Mouse (Mus musculus) brain, adult 2 months (tissue): Measurements from ENCODE around the gene Ccdc117.
"Not testable (repeated sequence)": the region's sequence is repeated elsewhere in the genome, so short reads cannot be mapped to it uniquely, and the experiment has no call there.

Experiments
- DNase-seq: peaks from one replicate; pipeline ENCODE4 v3.0.0; 2011; ENCODE audit warnings: low read depth, low spot score

The Ccdc117 gene

DNA sequence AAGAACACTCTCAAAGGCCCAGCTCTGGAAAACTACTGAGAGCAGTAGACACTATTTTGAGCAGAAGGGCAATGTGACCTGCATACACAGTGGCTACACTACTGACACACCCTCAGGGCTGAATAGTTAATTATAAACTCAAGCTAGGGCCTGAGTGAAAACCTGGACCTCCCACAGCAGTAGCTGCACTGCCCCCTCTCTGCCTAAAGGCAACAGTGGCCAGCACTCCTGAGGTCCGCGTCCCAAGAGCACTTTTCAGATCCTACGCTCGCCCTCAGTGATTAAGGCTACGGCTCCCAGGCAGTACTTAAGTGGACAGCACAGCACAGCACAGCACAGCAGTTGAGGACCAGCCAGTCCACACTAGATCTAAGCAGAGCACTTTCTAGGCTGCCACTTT, 8.9 kb downstream of the Ccdc117 start:
- DNase-seq, result no peak

GRCm38 (mm10) chr11:5530717-5531116, 11.3 kb downstream of the Ccdc117 start:
- DNase-seq, result no peak

GRCm38 (mm10) chr11:5530172-5530571, 11.8 kb downstream of the Ccdc117 start:
- DNase-seq, result no peak

GRCm38 (mm10) chr11:5528841-5529240, 13.1 kb downstream of the Ccdc117 start:
- DNase-seq, result no peak

- DNase-seq, result no peak
These were observed 14.0 kb downstream of the Ccdc117 start for GRCm38 (mm10) chr11:5527865-5528523.

- DNase-seq, result no peak
These were observed 15.2 kb downstream of the Ccdc117 start for GRCm38 (mm10) chr11:5526573-5527439.

- no peak for DNase-seq
These were observed 16.6 kb downstream of the Ccdc117 start for GRCm38 (mm10) chr11:5525418-5525817.

DNA sequence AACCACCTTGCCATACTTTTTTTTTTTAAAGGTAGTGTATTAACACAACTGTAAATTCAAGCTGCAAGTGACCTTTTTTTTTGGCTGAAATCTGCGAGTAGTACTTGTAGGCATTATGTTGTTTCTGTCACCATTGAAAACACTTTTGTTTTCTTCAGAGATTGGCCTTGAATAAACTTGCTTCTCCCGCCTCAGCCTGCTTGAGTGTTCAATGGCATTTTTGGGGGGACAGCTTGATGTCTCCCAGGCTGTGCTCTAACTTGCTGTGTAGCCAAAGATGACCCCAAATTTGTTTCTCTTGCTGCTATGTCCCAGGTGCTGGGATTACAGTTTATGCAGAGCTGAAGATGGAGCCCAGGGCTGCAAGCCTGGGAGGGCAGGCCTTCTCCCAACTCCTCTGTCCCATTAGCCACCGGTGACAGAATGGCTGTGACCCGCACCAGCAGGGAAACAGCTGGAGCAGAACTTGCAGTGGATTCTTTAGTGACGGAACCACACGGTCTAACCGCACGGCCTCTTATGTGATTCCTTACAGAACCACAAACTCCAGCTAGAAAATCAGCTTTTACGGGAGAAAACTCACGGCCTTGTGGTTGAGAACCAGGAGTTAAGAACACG, 19.1 kb downstream of the Ccdc117 start:
- no peak for DNase-seq

DNA sequence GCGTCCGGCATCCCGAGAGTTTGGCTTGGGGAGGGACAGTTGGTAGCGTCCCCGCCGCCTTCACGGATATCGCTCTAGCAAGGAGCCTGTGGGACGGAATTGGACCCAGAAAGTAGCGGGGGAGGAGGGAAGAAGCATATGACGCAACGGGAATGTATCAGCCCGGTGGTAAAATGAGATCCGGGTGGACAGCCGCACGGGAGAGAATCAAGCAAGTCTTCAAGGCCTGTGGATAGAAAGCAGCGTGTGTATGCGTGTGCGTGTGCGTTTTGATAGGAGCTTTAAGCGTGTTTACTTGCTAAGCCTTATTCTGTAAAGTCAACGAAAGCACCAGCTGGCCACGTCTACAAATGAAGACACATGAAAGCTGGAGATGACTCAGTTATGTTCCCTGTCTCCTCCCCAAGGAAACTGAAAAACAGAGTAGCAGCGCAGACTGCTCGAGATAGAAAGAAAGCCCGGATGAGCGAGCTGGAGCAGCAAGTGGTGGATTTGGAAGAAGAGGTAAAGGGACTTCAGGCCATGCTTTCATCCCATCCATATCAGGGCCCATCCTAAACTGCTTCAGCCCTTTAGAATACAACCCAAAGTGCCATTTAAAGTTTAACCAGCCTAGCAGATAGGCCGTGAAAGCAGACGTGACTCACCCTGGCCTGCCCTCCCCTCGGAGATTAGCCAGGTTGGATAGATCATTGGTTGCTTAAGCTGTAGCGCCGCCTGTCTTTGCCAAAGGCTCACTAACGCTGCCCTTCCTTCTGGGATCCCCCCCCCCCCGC, 20.3 kb downstream of the Ccdc117 start:
- peak; percentile 90 for DNase-seq

GRCm38 (mm10) chr11:5521266-5521515, 20.8 kb downstream of the Ccdc117 start:
- no peak for DNase-seq

DNA sequence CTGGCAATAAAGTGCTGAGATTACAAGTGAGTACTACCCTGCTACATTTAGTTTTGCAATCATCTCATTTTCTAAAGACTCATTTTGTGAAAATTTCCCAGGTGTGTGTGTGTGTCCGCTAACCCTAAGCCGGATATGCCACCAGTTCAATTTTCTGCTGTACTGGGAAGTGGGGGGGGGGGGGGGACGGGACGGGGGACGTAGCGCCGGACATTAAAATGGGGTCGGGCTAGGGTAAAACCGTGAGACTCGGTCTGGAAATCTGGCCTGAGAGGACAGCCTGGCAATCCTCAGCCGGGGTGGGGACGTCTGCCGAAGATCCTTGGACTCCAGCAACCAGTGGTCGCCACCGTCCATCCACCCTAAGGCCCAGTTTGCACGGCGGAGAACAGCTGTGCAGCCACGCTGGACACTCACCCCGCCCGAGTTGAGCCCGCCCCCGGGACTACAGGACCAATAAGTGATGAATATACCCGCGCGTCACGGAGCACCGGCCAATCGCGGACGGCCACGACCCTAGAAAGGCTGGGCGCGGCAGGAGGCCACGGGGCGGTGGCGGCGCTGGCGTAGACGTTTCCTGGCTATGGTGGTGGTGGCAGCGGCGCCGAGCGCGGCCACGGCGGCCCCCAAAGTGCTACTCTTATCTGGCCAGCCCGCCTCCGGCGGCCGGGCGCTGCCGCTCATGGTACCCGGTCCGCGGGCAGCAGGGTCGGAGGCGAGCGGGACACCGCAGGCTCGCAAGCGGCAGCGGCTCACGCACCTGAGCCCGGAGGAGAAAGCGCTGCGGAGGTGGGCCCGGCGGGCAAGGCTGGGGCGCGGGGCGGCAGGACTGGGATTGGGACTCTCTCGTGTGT, 21.3 kb downstream of the Ccdc117 start, which contains the start of gene Xbp1:
TSS of gene Xbp1 (plus strand) at position 248 of the 854 bp plus-strand sequence.
- peak; percentile 98 for DNase-seq

- DNase-seq, result no peak
These were observed 22.3 kb downstream of the Ccdc117 start for GRCm38 (mm10) chr11:5519681-5520080.

DNA sequence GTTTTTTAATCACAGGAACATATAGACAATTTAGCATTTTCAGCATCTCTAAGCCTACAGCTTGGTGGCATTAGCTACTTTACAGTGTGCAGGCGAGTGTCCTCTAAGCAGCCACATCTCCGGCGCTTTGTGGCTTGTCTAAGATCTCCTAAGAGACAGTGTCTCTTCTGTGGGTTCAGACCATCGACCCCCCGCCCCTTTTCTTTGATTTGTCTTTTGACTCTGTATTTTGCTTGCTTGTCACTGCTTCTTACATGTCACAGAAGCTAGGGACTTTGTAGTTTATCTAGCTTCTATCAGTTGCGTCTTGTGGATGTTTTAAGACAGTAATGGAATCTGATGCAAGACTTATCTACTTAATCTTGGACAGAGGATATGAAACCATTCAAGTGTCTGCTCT, 24.6 kb downstream of the Ccdc117 start:
- no peak for DNase-seq

- no peak for DNase-seq
These were observed 25.4 kb downstream of the Ccdc117 start for GRCm38 (mm10) chr11:5516617-5517016.

DNA sequence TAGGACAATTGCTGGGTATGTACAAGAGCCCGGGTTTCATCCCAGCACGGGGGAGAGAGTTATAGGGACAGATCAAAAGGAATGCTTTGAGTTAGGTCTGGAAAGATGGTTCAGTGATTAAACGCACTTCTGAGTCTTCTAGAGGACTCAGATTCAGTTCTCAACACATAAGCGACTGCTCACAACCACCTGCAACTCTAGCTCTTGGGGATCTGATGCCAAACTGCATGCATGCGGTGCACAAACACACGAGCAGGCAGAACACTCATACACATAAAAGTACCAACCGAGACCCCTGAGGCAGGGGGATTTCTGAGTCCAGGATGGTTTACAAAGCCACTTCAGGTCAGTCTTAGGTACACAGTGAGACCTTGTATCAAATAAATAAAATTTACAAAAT, 25.8 kb downstream of the Ccdc117 start:
- DNase-seq, result no peak

- DNase-seq, result no peak
These were observed 26.3 kb downstream of the Ccdc117 start for GRCm38 (mm10) chr11:5515655-5516054.

DNA sequence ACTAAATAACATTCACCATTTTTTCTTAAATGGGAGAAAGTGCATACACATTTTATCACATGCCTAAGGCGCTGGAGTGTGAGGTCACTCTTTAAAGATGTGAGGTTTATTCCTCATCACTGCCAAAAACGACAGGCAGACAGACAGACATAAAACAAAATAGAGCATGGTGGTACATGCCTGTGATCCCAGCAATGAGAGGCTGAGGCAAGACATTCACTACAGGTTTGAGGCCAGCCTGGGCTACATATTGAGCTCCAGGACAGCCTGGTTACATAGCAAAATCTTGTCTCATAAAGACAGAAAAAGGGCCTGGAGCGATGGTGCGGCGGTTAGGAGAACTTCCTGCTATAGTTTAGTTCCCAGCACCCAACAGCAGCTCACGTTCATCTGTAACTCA, 26.8 kb downstream of the Ccdc117 start:
- no peak for DNase-seq

DNA sequence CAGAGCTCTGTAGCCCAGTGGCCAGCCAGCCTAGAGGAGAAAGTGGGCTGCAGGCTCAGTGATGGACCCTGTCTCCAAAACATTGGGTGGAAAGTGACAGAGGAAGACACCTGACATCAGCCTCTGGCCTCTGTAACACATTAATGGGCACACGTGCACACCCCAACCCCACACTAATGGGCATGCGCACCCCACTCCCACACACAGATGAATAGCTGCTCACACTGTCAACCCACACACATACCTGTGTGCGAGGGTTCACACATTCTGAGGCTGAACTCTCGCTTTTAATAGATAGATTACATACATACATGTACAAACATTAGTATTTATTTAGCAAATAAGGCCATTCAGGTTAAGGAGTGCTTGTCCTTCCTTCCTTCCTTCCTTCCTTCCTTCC, 27.9 kb downstream of the Ccdc117 start:
- DNase-seq, result no peak

GRCm38 (mm10) chr11:5512961-5513360, 29.0 kb downstream of the Ccdc117 start:
- DNase-seq, result no peak

DNA sequence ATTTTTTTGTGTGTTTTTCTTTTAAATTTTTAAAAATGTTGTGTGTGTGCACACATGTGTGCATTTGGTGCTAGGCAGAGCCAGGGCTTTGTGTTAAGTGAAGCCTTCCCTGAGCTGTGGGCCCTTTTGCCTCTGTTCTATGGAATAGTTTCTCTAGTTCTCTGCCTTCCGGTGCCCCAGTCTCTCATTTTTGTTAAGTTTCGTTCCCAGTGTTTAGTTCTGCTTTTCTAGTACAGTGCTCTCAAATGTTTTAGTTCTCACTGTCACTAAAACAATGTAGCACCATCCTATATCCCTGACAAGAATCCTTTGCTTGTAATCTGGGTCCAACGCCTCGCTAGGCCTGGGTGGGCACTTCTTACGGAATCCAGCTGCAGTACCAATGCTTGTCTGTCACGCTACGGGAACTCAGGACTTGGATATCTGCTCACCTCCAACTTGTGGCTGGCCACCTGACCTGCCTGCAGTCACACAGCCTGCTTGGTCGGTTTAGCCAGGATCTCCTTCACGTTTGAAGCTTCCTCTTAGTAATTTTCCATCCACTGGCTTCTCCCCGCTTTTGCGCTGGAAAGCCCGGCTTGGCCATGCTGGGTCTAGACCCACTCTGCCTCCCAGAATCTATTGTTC, 29.8 kb downstream of the Ccdc117 start:
- no peak for DNase-seq

DNA sequence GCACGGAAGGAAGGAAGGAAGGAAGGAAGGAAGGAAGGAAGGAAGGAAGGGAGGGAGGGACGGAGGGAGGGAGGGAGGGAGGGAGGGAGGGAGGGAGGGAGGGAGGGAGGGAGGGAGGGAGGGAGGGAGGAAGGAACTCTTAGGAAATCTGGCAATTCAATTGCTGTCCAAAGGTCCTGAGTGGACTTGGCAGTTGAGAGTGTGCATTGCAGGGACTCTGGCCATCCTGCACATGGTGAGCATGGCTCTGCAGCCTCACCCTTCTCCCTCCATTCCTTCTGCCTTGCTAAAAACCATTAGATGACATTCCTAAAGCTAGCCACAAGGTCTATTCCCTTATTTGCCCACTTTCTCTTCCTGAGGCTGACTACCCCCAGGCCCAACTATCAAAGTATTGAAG, 31.3 kb downstream of the Ccdc117 start:
- not testable (repeated sequence) for DNase-seq
